Mouse (Mus musculus) intestine, embryonic 15.5 days (tissue): ENCODE data around the gene Gosr1. TPM values are rescaled to one million over a fixed set of nuclear protein-coding genes. Genes with fewer than 3 reads are reported as not detected.
"Not testable (repeated sequence)": the region's sequence is repeated elsewhere in the genome, so short reads cannot be mapped to it uniquely, and the experiment has no call there.

Source experiments
- ATAC-seq: fragments of 200-750 bp; cut with Nextera tagmentation; 2 replicates; pipeline ENCODE4 v1.8.0; 2017; ENCODE audit warnings: moderate TSS enrichment, moderate library complexity
- H3K27ac ChIP-seq: fragments of 300-500 bp; sonication (generic); 2 replicates; pipeline ENCODE4 v1.5.1; 2015; ENCODE audit warnings: mild to moderate bottlenecking, inconsistent platforms
- H3K27me3 ChIP-seq: fragments of 300-500 bp; sonication (generic); replicated peaks from 2 replicates; pipeline ENCODE4 v1.6.1; 2015; ENCODE audit warnings: inconsistent platforms
- H3K36me3 ChIP-seq: fragments of 300-500 bp; sonication (generic); 2 replicates; pipeline ENCODE4 v1.6.1; 2015; ENCODE audit warnings: inconsistent platforms
- H3K4me1 ChIP-seq: fragments of 300-500 bp; sonication (generic); replicated peaks from 2 replicates; pipeline ENCODE4 v1.6.1; 2015; ENCODE audit warnings: inconsistent platforms
- H3K4me2 ChIP-seq: fragments of 300-500 bp; sonication (generic); replicated peaks from 2 replicates; pipeline ENCODE4 v1.6.1; 2015; ENCODE audit warnings: mild to moderate bottlenecking, inconsistent platforms
- H3K4me3 ChIP-seq: fragments of 300-500 bp; sonication (generic); replicated peaks from 2 replicates; pipeline ENCODE4 v1.5.1; 2015; ENCODE audit warnings: inconsistent platforms
- H3K9ac ChIP-seq: fragments of 300-500 bp; sonication (generic); 2 replicates; pipeline ENCODE4 v1.6.1; 2015; ENCODE audit warnings: inconsistent platforms
- H3K9me3 ChIP-seq: fragments of 300-500 bp; sonication (generic); 2 replicates; pipeline ENCODE4 v1.6.1; 2016; ENCODE audit warnings: inconsistent platforms
- WGBS: fragments of 180-500 bp; shearing (Covaris S2); methylation state at CpG from one replicate; pipeline ENCODE4 v1.1.7; 2015; 5-methylcytosine and 5-hydroxymethylcytosine counted together
- polyA plus RNA-seq: library from polyadenylated mRNA; unstranded; fragments of >200 nt; fragmentation: Nextera tagmentation; extraction: Ambion mirVana; gene quantifications from 2 replicates; pipeline ENCODE4 v1.2.1, GENCODE M21; 2015

Gosr1 gene
- polyA plus RNA-seq, 1 experiment from 2014 or later: 24.9 TPM

DNA sequence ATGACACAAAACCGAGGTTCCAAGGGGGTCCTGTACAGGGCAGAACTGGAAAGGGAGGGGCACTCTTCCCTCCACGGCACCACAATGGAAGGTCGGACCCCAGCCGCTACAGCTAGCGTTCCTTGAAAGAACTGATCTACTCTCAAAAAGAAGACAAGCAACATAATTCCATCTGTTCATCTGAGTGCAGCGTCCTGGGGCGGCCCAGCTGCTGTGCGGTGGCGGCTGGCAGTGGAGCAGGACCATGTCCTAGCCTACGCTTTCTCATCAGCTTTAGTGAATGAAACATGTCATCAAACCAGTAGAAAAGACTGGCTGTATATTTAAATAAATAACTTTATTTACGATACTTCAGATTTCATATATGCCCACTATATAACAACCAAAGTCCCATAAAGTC lies 35.3 kb downstream of the Gosr1 start:
- Histone ChIP-seq H3K27ac (no peak overlapping the region), H3K4me1 (no peaks in the 10 kb centered on the region), H3K27me3 (no peaks in the 10 kb centered on the region), H3K9me3 (no peaks in the 10 kb centered on the region), H3K36me3 (peaks cover 23% of the 10 kb centered on the region), H3K4me3 (no peak overlapping the region), H3K9ac (no peak overlapping the region), H3K4me2 (no peak overlapping the region)
- no peak for ATAC-seq
- 94% methylated on average over 11 of the region's 11 CpGs for WGBS

DNA sequence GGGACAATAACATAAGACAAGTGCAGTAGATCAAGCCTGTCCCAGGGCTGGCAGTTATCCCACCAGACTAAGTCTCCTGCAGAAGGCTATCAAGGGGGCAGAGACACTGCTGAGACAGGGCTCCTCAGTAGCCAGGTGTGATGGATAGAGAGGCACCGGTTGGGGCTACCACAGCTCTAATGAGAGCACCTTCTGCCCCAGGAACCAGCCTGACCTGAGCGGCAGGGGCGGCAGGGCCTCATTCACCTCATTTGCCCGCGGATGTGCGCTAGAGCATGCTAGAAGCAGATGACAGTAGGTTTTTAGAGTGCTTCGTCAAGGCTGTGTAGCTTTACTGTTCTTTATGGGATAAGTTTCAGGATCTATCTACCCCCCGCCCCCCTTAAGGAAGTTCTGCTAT lies 39.5 kb downstream of the Gosr1 start:
- H3K4me2 ChIP-seq: no peak overlapping the region
- ATAC-seq: no peak
- no peaks in the 10 kb centered on the region for H3K9me3 ChIP-seq
- H3K36me3 ChIP-seq: peaks cover 3% of the 10 kb centered on the region; the same call in 1 of the 2 replicates
- H3K27ac ChIP-seq: no peak overlapping the region
- no peaks in the 10 kb centered on the region for H3K27me3 ChIP-seq
- H3K9ac ChIP-seq: no peak overlapping the region
- no peak overlapping the region for H3K4me3 ChIP-seq
- 76% methylated on average over 8 of the region's 8 CpGs for WGBS
- H3K4me1 ChIP-seq: no peaks in the 10 kb centered on the region

DNA sequence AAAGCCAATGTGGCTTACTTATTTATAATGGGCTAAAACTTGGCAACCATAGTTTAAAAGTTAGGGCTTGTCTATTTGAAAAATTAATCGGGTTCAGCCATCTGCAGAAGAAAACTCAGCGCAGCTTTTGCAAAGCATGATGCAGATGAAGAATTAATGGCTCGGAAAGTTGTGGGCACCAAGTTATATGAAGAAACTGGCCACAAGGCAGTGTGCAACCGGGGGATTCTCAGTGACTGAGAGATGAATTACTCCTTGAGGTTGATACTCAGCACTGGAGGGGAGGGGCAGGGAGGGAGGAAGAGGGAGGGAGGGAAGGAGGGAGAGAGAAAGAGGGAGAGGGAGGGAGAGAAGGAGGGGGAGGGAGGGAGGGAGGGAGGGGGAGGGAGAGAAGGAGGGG lies 46.4 kb downstream of the Gosr1 start:
- ATAC-seq: no peak
- Histone ChIP-seq H3K36me3 (no peaks in the 10 kb centered on the region), H3K9me3 (no peaks in the 10 kb centered on the region), H3K4me1 (no peaks in the 10 kb centered on the region), H3K4me2 (no peak overlapping the region), H3K4me3 (no peak overlapping the region), H3K9ac (no peak overlapping the region), H3K27ac (no peak overlapping the region), H3K27me3 (no peaks in the 10 kb centered on the region)
- WGBS: 62% methylated on average over 4 of the region's 4 CpGs

DNA sequence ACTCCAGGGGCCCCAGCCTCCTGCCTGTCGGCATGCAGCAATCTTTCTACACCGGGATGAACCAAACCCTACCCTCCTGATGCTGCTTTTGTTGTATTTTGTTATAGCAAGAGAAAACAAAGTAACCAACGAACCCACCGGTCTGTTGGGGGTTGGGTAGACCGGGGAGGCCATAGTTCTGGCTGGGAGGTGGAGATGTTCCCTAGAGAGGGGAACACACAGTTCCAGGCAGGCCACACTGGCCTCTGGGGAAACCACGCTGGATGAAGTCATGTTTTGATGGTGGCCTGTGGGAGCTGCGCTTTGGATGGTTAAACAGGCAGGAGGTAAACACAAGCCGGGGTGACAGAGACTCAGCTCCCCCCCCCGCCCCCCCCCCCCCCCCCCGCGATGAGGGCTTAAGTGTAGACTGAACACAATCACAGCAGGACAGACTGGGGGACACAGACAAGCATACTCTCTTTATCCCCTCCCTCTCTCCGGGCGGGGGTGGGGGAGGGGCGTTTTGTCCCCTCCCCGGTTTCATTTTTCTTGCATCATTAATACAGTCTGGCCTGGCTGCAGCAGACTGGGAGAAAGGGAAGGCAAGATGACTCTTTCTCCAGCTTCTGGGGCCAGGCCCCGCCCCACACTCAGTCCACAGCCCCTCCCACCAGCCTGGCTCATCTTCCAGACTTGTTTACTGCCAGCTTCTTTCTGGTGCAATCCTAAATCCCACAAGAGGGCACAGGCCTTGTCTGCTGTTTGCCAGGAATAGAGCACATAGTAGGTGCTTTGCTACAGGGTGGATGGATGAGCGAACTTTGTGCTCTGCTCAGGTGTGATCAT lies 53.5 kb downstream of the Gosr1 start:
- H3K9ac ChIP-seq: no peak overlapping the region
- ATAC-seq: 0 out of 2 replicates have a peak, but pooled peaks have one; percentile 36

DNA sequence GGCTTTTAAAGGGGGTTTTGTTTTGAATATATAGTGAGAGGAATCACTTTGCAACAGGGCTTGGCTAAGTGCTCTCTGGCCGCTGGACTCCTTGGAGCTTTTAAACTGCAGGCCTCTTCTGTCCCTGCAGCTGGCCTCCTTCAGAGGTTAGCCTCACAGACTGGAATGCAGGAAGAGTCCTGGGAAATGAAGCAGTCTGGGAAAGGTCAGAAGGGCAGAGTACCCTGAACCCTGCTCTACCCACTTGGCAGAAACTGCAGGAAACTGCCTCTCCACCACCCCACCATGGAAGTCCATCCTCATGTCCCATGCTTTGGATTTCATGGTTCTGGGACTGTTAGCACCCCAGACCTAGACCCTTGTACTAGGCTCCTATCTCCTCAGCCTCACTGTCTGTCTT lies 54.5 kb downstream of the Gosr1 start:
- Histone ChIP-seq H3K27ac (no peak overlapping the region), H3K9ac (no peak overlapping the region), H3K27me3 (no peaks in the 10 kb centered on the region), H3K4me3 (no peak overlapping the region), H3K4me2 (no peak overlapping the region), H3K36me3 (no peaks in the 10 kb centered on the region), H3K4me1 (peaks cover 5% of the 10 kb centered on the region; the same call in 1 of the 2 replicates), H3K9me3 (no peaks in the 10 kb centered on the region)
- 35% methylated on average over 1 of the region's 1 CpGs for WGBS
- ATAC-seq: no peak

More for the DNA sequence above, 53.5 kb downstream of the Gosr1 start:
- Histone ChIP-seq H3K36me3 (no peaks in the 10 kb centered on the region), H3K4me3 (no peak overlapping the region), H3K4me1 (peaks cover 5% of the 10 kb centered on the region; the same call in 1 of the 2 replicates), H3K9me3 (no peaks in the 10 kb centered on the region), H3K27ac (no peak overlapping the region), H3K4me2 (peak overlapping the region; percentile 17; the same call in 1 of the 2 replicates), H3K27me3 (no peaks in the 10 kb centered on the region)
- WGBS: 31% methylated on average over 14 of the region's 17 CpGs

DNA sequence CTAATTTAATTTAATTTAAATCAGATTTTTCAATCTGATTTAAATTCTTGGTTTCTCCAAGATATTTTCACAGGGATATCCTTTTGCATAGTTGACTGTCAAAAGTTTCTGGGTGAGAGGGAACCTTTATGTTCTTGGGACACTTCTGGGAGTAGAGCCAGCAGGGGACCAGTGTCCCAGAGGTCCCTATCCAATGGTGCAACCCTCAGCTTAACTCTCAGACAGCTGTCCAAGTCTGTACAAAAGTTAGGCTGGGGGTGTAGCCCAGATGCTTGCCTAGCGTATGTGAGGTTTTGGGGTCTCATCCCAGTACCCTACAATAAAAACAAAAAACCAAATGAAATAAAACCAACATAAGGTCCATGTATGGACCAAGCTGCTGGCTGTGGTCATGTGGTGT lies 55.3 kb downstream of the Gosr1 start:
- ATAC-seq: no peak
- Histone ChIP-seq H3K27me3 (no peaks in the 10 kb centered on the region), H3K27ac (no peak overlapping the region), H3K4me1 (peaks cover 5% of the 10 kb centered on the region; the same call in 1 of the 2 replicates), H3K36me3 (no peaks in the 10 kb centered on the region), H3K9ac (no peak overlapping the region), H3K4me2 (no peak overlapping the region), H3K9me3 (no peaks in the 10 kb centered on the region), H3K4me3 (no peak overlapping the region)
- 71% methylated on average over 1 of the region's 1 CpGs for WGBS

DNA sequence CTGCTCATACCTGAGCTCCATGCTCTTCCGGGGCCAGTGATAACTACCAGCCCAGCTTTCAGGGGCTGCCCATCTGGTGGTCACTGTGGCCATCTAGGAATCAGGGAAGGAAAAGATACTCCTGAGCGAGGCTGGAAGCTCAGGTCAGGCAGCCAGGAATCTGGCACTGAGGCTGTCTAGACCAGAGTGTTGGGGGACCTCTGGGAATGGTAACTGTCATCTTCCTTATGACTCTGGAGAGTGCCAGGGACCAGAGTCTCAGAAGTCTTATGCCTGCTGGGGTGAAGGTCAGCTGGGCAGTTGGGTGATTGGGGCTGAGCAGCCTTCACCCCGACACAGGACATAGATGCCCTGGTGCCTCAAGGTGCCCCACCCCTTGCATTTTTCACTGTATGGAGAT lies 55.7 kb downstream of the Gosr1 start:
- Histone ChIP-seq H3K27me3 (no peaks in the 10 kb centered on the region), H3K4me2 (no peak overlapping the region), H3K9ac (no peak overlapping the region), H3K4me1 (peaks cover 5% of the 10 kb centered on the region; the same call in 1 of the 2 replicates), H3K36me3 (no peaks in the 10 kb centered on the region), H3K4me3 (no peak overlapping the region), H3K9me3 (no peaks in the 10 kb centered on the region), H3K27ac (no peak overlapping the region)
- no peak for ATAC-seq
- WGBS: 79% methylated on average over 3 of the region's 3 CpGs

DNA sequence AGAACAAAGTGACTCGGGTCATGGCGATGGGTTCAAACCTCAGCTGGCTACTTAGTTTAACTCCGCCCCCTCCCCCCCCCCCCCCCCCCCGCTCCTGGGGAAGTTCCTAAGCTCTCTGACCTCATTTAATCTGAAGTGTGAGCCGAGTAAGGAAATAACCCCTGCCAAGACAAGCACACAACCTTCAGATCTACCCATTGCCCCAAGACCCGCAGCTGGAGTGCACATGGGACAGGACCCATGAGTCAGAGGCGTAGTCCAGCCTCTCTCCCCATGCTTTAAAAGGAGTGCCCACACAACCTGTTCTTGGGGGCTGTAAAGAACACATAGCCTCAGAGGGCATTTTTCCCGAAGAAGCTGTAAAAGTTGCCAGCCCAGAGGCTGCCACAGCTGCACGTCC lies 63.8 kb downstream of the Gosr1 start:
- Histone ChIP-seq H3K27me3 (no peaks in the 10 kb centered on the region), H3K27ac (no peak overlapping the region), H3K9me3 (no peaks in the 10 kb centered on the region), H3K4me2 (peak overlapping the region; percentile 38), H3K4me1 (no peaks in the 10 kb centered on the region), H3K4me3 (no peak overlapping the region), H3K36me3 (no peaks in the 10 kb centered on the region), H3K9ac (no peak overlapping the region)
- no peak for ATAC-seq
- 56% methylated on average over 8 of the region's 9 CpGs for WGBS

DNA sequence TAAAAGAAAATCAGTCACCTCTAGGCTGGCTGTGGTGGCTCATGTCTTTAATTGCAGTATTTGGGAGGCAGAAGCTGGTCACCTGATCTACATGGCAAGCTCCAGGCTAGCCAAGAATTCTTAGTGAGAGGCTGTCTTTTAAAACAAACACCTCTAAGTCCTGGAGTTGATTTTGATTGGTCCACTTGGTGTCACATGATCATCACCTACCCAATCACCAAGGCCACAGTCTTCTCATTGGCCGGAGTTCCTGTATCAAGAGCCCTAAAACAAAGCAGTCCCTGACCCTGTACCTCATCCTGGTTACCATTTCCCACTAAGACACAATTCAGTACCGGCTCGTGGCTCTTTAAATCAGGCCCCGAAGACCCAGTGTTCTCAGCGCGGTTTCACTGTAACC lies 67.6 kb downstream of the Gosr1 start:
- 57% methylated on average over 6 of the region's 6 CpGs for WGBS
- Histone ChIP-seq H3K27me3 (no peaks in the 10 kb centered on the region), H3K4me3 (no peak overlapping the region), H3K9ac (no peak overlapping the region), H3K9me3 (no peaks in the 10 kb centered on the region), H3K36me3 (no peaks in the 10 kb centered on the region), H3K4me1 (no peaks in the 10 kb centered on the region), H3K4me2 (no peak overlapping the region), H3K27ac (no peak overlapping the region)
- no peak for ATAC-seq

DNA sequence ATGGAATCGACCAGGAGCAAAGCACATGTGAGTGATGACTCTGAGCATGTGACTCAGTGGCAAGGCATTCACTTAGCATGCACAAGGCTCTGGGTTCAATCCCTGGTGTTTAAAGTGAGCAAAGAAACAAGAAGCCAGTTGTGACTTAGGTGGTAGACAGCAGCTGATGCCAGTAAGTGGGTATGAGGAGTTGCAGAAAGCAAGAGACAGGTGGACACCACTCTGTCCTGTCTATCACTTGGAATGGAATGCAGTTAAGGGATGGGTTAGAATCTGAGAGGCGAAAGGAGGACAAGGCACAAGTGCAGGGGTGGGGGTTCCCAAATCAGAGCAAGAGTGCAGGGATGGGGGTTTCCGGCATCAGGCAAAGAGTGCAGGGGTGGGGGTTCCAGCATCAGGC lies 71.3 kb downstream of the Gosr1 start:
- Histone ChIP-seq H3K27ac (no peak overlapping the region), H3K27me3 (0 out of 2 replicates have a peak, but pooled peaks cover 4% of the 10 kb centered on the region), H3K4me1 (no peaks in the 10 kb centered on the region), H3K4me3 (no peak overlapping the region), H3K9me3 (no peaks in the 10 kb centered on the region), H3K9ac (no peak overlapping the region), H3K4me2 (no peak overlapping the region), H3K36me3 (no peaks in the 10 kb centered on the region)
- ATAC-seq: no peak
- 77% methylated on average over 3 of the region's 3 CpGs for WGBS

DNA sequence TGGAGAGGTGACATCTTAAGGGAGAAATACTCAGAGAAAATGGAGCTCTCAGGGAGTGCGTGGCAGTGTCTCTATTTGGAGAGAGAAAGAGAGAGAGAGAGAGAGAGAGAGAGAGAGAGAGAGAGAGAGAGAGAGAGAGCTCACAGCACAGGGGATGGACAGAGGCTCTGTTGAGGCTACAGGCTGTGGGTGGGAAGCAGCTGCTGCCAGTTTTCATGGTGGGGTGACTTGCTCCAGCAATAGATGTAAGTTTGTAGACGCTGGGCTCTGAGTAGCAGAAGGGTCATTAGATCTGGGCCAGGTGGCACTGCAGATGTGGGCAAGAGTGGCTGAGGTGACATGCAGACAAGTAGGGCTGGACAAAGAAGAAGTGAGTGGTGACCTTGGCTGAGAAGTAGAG lies 77.8 kb downstream of the Gosr1 start:
- Histone ChIP-seq H3K36me3 (no peaks in the 10 kb centered on the region), H3K4me2 (no peak overlapping the region), H3K4me1 (no peaks in the 10 kb centered on the region), H3K9ac (no peak overlapping the region), H3K4me3 (no peak overlapping the region), H3K27me3 (0 out of 2 replicates have a peak, but pooled peaks cover 4% of the 10 kb centered on the region), H3K27ac (no peak overlapping the region), H3K9me3 (no peaks in the 10 kb centered on the region)
- WGBS: 58% methylated on average over 2 of the region's 2 CpGs
- no peak for ATAC-seq

DNA sequence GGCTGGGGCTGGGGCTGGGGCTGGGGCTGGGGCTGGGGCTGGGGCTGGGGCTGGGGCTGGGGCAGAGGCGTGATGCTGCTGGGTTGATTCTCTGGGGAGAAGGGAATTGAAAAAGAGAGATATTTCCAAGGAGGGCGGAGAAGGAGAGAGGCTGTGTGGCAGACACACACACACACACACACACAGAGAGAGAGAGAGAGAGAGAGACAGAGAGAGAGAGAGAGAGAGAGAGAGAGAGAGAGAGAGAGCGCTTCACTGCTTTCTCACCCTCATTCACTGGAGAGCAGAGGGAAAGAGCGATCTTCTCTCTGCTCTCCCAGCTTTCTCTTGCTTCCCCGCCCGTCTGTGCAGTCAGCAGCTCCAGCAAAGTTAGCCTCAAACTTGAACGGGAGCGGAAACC lies 83.9 kb downstream of the Gosr1 start, which contains the start of gene Trarg1:
Gene Trarg1 (plus strand): TSS at position 301 of the 400 bp plus-strand sequence.
- ATAC-seq, H3K4me2 ChIP-seq, H3K4me3 ChIP-seq, H3K4me1 ChIP-seq, H3K36me3 ChIP-seq, H3K9ac ChIP-seq, H3K9me3 ChIP-seq, H3K27ac ChIP-seq: not testable (repeated sequence)
- H3K27me3 ChIP-seq: peaks cover 12% of the 10 kb centered on the region
- WGBS: 38% methylated on average over 8 of the region's 8 CpGs
